Mouse (Mus musculus) bone marrow macrophage, adult 2 months (primary cell): ENCODE measurements at regions not wholly inside any gene's neighbourhood (a gene's known extent, or its start where the extent isn't known, plus 50 kb on each side); places are given as distances from the start of the nearest gene placed in this dataset.

Experiments
- CTCF ChIP-seq: IDR thresholded peaks from 2 replicates; pipeline ENCODE4 v1.5.1; 2012; ENCODE audit warnings: low read depth, mild to moderate bottlenecking, low read length, moderate library complexity
- POLR2A ChIP-seq: IDR thresholded peaks from 2 replicates; pipeline ENCODE4 v1.6.1; 2012; ENCODE audit warnings: mild to moderate bottlenecking, low read depth, low read length, borderline replicate concordance

DNA sequence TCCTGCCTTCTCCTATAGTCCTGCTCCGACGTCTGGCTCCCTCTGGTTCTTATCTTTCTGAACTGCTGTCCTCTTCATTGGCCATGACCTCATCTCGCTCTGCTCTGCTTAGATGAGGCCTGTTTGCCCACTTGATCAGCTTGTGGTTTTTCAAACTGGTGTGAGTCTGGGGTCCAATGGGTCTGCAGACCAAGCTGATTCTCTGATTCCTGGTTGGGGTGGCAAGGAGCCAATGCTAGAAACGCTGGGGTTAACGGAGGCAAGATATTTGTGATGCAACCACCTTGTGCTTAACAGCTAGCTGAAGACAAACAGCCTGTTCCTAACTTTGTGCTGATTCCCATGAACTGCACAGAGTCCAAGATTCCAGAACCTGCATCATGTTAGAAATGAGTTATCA, 192.0 kb upstream of the Bcl6 start:
- TF ChIP-seq POLR2A (no peak), CTCF (no peak)
